Mouse (Mus musculus): ENCODE data around the gene Gm20388. TPM values are rescaled to one million over a fixed set of nuclear protein-coding genes. Genes with fewer than 3 reads are reported as not detected.
A peak's percentile ranks its signal among the peaks of the same experiment; 100 is the strongest.
"Not testable (repeated sequence)": the region's sequence is repeated elsewhere in the genome, so short reads cannot be mapped to it uniquely, and the experiment has no call there.

The Gm20388 gene
- polyA plus RNA-seq, 1 experiment from 2014 or later = 5.5 TPM

GRCm38 (mm10) chr8:120719586-120720236 lies 809.1 kb downstream of the Gm20388 start:
- Histone ChIP-seq H3K9ac (no peak overlapping the region), H3K4me3 (no peak overlapping the region), H3K4me2 (no peak overlapping the region), H3K36me3 (no peaks in the 10 kb centered on the region), H3K9me3 (no peaks in the 10 kb centered on the region), H3K27ac (no peak overlapping the region), H3K4me1 (no peaks in the 10 kb centered on the region), H3K27me3 (no peaks in the 10 kb centered on the region)
- ATAC-seq (ENCODE audit: borderline replicate concordance, extremely low read depth, low FRiP score, low TSS enrichment) = no peak
- 57% methylated on average over 19 of the region's 19 CpGs for WGBS

DNA sequence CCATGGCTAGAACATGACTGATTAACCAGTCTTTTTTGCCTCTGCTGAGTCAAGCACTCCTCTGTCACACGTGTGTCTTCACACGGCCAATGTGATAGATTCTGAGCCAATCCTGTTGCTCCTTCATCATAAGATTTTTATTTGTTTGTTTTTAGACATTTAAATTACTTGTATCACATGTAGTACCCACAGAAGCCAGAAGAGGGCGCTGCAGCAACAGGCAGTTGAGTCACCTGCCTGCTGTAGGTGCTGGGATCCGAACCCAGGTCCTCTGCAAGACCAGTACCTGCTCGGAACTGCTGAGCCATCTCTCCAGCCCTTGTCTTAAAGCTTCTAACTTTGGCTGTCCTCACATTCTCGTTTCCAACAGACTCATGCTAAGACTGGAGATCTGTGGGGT lies 812.4 kb downstream of the Gm20388 start:
- no peak for ATAC-seq (ENCODE audit: borderline replicate concordance, extremely low read depth, low FRiP score, low TSS enrichment)
- 63% methylated on average over 6 of the region's 6 CpGs for WGBS
- Histone ChIP-seq H3K4me1 (no peaks in the 10 kb centered on the region), H3K9ac (no peak overlapping the region), H3K27ac (no peak overlapping the region), H3K27me3 (no peaks in the 10 kb centered on the region), H3K4me2 (no peak overlapping the region), H3K4me3 (no peak overlapping the region), H3K36me3 (no peaks in the 10 kb centered on the region), H3K9me3 (no peaks in the 10 kb centered on the region)

DNA sequence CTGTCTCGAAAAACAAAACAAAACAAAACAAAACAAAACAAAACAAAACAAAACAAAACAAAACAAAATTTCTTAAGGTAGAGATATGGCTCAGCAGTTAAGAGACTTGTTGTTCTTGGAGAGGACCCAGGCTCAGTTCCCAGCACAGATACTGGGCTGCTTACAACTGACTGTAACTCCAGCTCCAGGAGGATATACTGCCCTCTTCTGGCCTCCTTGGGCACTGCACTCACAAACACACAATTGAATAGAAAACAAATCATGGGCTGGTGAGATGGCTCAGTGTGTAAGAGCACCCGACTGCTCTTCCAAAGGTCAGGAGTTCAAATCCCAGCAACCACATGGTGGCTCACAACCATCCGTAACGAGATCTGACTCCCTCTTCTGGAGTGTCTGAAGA lies 813.5 kb downstream of the Gm20388 start:
- not testable (repeated sequence) for H3K4me1 ChIP-seq; ATAC-seq (ENCODE audit: borderline replicate concordance, extremely low read depth, low FRiP score, low TSS enrichment); H3K4me3 ChIP-seq; H3K9me3 ChIP-seq; H3K27ac ChIP-seq; H3K4me2 ChIP-seq; H3K9ac ChIP-seq; H3K27me3 ChIP-seq; H3K36me3 ChIP-seq
- WGBS = 84% methylated on average over 4 of the region's 4 CpGs

GRCm38 (mm10) chr8:120724816-120725575 lies 814.4 kb downstream of the Gm20388 start:
- H3K4me2 ChIP-seq = no peak overlapping the region
- no peaks in the 10 kb centered on the region for H3K4me1 ChIP-seq
- 55% methylated on average over 17 of the region's 17 CpGs for whole genome bisulfite sequencing
- H3K27me3 ChIP-seq = peaks cover 4% of the 10 kb centered on the region; the same call in 1 of the 2 replicates
- H3K36me3 ChIP-seq = no peaks in the 10 kb centered on the region
- no peaks in the 10 kb centered on the region for H3K9me3 ChIP-seq
- no peak for ATAC-seq (ENCODE audit: borderline replicate concordance, extremely low read depth, low FRiP score, low TSS enrichment)
- H3K27ac ChIP-seq = no peak overlapping the region
- H3K4me3 ChIP-seq = no peak overlapping the region
- no peak overlapping the region for H3K9ac ChIP-seq

GRCm38 (mm10) chr8:120725576-120725950 lies 814.9 kb downstream of the Gm20388 start:
- Histone ChIP-seq H3K36me3 (no peaks in the 10 kb centered on the region), H3K9ac (no peak overlapping the region), H3K27me3 (peaks cover 4% of the 10 kb centered on the region; the same call in 1 of the 2 replicates), H3K4me2 (no peak overlapping the region), H3K9me3 (no peaks in the 10 kb centered on the region), H3K27ac (no peak overlapping the region), H3K4me1 (no peaks in the 10 kb centered on the region), H3K4me3 (no peak overlapping the region)
- ATAC-seq (ENCODE audit: borderline replicate concordance, extremely low read depth, low FRiP score, low TSS enrichment) = no peak
- 68% methylated on average over 5 of the region's 5 CpGs for WGBS

GRCm38 (mm10) chr8:120726051-120726450 lies 815.4 kb downstream of the Gm20388 start:
- Histone ChIP-seq H3K9ac (no peak overlapping the region), H3K4me3 (no peak overlapping the region), H3K27me3 (peaks cover 4% of the 10 kb centered on the region; the same call in 1 of the 2 replicates), H3K27ac (no peak overlapping the region), H3K9me3 (no peaks in the 10 kb centered on the region), H3K36me3 (no peaks in the 10 kb centered on the region), H3K4me1 (no peaks in the 10 kb centered on the region), H3K4me2 (no peak overlapping the region)
- 37% methylated on average over 5 of the region's 5 CpGs for WGBS
- no peak for ATAC-seq (ENCODE audit: borderline replicate concordance, extremely low read depth, low FRiP score, low TSS enrichment)

GRCm38 (mm10) chr8:120728488-120729160 lies 818.0 kb downstream of the Gm20388 start:
- Histone ChIP-seq H3K4me3 (no peak overlapping the region), H3K27ac (no peak overlapping the region), H3K27me3 (peaks cover 12% of the 10 kb centered on the region), H3K4me1 (no peaks in the 10 kb centered on the region; the same call in 1 of the 2 replicates), H3K9me3 (no peaks in the 10 kb centered on the region), H3K9ac (no peak overlapping the region), H3K36me3 (no peaks in the 10 kb centered on the region), H3K4me2 (no peak overlapping the region)
- 29% methylated on average over 9 of the region's 9 CpGs for WGBS
- ATAC-seq (ENCODE audit: borderline replicate concordance, extremely low read depth, low FRiP score, low TSS enrichment) = no peak

- Histone ChIP-seq H3K27ac (no peak overlapping the region), H3K4me3 (no peak overlapping the region), H3K4me2 (no peak overlapping the region), H3K9me3 (no peaks in the 10 kb centered on the region), H3K4me1 (peaks cover 7% of the 10 kb centered on the region), H3K36me3 (no peaks in the 10 kb centered on the region), H3K27me3 (peaks cover 31% of the 10 kb centered on the region), H3K9ac (no peak overlapping the region)
- WGBS = 45% methylated on average over 14 of the region's 14 CpGs
- no peak for ATAC-seq (ENCODE audit: borderline replicate concordance, extremely low read depth, low FRiP score, low TSS enrichment)
Measured at GRCm38 (mm10) chr8:120731582-120731981, 820.9 kb downstream of the Gm20388 start.

- H3K36me3 ChIP-seq = no peaks in the 10 kb centered on the region
- H3K4me3 ChIP-seq = no peak overlapping the region
- no peak overlapping the region for H3K4me2 ChIP-seq
- no peaks in the 10 kb centered on the region for H3K9me3 ChIP-seq
- WGBS = 56% methylated on average over 6 of the region's 6 CpGs
- no peak for ATAC-seq (ENCODE audit: borderline replicate concordance, extremely low read depth, low FRiP score, low TSS enrichment)
- H3K9ac ChIP-seq = no peak overlapping the region
- H3K27me3 ChIP-seq = peaks cover 34% of the 10 kb centered on the region
- no peak overlapping the region for H3K27ac ChIP-seq
- H3K4me1 ChIP-seq = peaks cover 7% of the 10 kb centered on the region
Measured at GRCm38 (mm10) chr8:120732068-120732467, 821.4 kb downstream of the Gm20388 start.

DNA sequence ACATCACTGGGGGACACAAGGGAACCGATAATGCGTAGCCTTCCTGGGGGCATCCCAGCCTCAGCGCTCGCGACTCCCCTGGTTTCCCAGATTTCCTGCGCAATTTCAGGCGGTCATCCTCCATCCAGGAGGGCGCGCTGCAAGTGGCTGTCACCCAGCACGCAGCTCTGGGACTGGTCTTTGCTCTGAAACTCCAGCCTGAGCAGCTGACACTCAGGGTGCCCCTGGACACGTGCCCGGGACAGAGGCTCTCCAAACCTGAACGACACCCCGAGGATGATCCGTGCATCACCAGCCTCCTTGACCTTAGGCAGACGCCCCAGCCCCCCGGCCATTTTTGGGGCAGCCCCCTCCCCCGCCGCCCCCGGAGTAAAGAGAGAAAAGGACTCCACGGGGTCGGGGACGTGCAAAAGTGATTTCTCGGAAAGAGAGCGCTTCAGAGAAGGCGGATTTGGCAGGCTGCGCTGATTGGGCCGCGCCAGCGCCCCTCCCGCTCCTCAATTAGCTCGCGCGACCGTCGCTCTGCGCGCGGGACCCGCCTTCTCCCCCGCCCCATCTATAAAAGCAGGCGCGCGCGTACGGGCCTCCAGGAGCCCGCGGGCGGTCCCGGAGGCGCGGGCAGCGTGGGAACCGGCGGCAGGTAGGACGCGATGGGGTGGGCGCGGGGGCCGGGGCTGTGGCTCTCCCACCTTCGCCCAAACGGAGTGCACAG lies 825.3 kb downstream of the Gm20388 start, which contains the start of gene Irf8:
Gene Irf8, plus strand, starts transcription at position 589 of the 712 bp plus-strand sequence.
- H3K4me1 ChIP-seq = peaks cover 11% of the 10 kb centered on the region
- H3K9me3 ChIP-seq = no peaks in the 10 kb centered on the region
- whole genome bisulfite sequencing = 1% methylated on average over 59 of the region's 62 CpGs
- no peak within 1 kb of the TSS for H3K27ac ChIP-seq
- peak within 1 kb of the TSS; percentile 50 for H3K4me3 ChIP-seq
- H3K4me2 ChIP-seq = peak within 1 kb of the TSS; percentile 93
- ATAC-seq (ENCODE audit: borderline replicate concordance, extremely low read depth, low FRiP score, low TSS enrichment) = peak; percentile 89
- no peaks in the 10 kb centered on the region for H3K36me3 ChIP-seq
- peaks cover 44% of the 10 kb centered on the region for H3K27me3 ChIP-seq
- peak within 1 kb of the TSS; percentile 41 for H3K9ac ChIP-seq

- Histone ChIP-seq H3K27me3 (peaks cover 42% of the 10 kb centered on the region), H3K9ac (peak overlapping the region; percentile 41), H3K27ac (no peak overlapping the region), H3K4me2 (peak overlapping the region; percentile 93), H3K4me1 (peaks cover 11% of the 10 kb centered on the region), H3K4me3 (peak overlapping the region; percentile 50), H3K9me3 (no peaks in the 10 kb centered on the region), H3K36me3 (no peaks in the 10 kb centered on the region)
- 4% methylated on average over 11 of the region's 11 CpGs for WGBS
- ATAC-seq (ENCODE audit: borderline replicate concordance, extremely low read depth, low FRiP score, low TSS enrichment) = no peak; the same call in 1 of the 2 replicates
Measured at GRCm38 (mm10) chr8:120736486-120736885, 825.8 kb downstream of the Gm20388 start.

Data from lung, embryonic 15.5 days (tissue).